Mouse (Mus musculus) stomach, embryonic 15.5 days (tissue): ENCODE measurements around the gene Kcnq5. TPM values are rescaled to one million over a fixed set of nuclear protein-coding genes. Genes with fewer than 3 reads are reported as not detected.

ENCODE experiments used
- ATAC-seq: fragments of 200-750 bp; cut with Nextera tagmentation; 2 replicates; pipeline ENCODE4 v1.8.0; 2017; ENCODE audit warnings: low read depth, moderate number of reproducible peaks, moderate TSS enrichment; ENCODE audit not compliant: insufficient read depth, low FRiP score
- H3K27ac ChIP-seq: fragments of 300-500 bp; sonication (generic); 2 replicates; pipeline ENCODE4 v1.5.1; 2015; ENCODE audit warnings: mild to moderate bottlenecking, inconsistent platforms
- H3K27me3 ChIP-seq: fragments of 300-500 bp; sonication (generic); replicated peaks from 2 replicates; pipeline ENCODE4 v1.6.1; 2015; ENCODE audit warnings: inconsistent platforms
- H3K36me3 ChIP-seq: fragments of 300-500 bp; sonication (generic); 2 replicates; pipeline ENCODE4 v1.6.1; 2015; ENCODE audit warnings: inconsistent platforms
- H3K4me1 ChIP-seq: fragments of 300-500 bp; sonication (generic); 2 replicates; pipeline ENCODE4 v1.6.1; 2015; ENCODE audit warnings: inconsistent platforms
- H3K4me2 ChIP-seq: fragments of 300-500 bp; sonication (generic); 2 replicates; pipeline ENCODE4 v1.6.1; 2015; ENCODE audit warnings: mild to moderate bottlenecking, inconsistent platforms
- H3K4me3 ChIP-seq: fragments of 300-500 bp; sonication (generic); replicated peaks from 2 replicates; pipeline ENCODE4 v1.5.1; 2015; ENCODE audit warnings: inconsistent platforms
- H3K9ac ChIP-seq: fragments of 300-500 bp; sonication (generic); 2 replicates; pipeline ENCODE4 v1.6.1; 2015; ENCODE audit warnings: inconsistent platforms
- H3K9me3 ChIP-seq: fragments of 300-500 bp; sonication (generic); 2 replicates; pipeline ENCODE4 v1.6.1; 2016; ENCODE audit warnings: inconsistent platforms
- WGBS: fragments of 180-500 bp; shearing (Covaris S2); methylation state at CpG from one replicate; pipeline ENCODE4 v1.1.7; 2015; 5-methylcytosine and 5-hydroxymethylcytosine counted together
- polyA plus RNA-seq: library from polyadenylated mRNA; unstranded; fragments of >200 nt; fragmentation: Nextera tagmentation; extraction: Ambion mirVana; gene quantifications from 2 replicates; pipeline ENCODE4 v1.2.1, GENCODE M21; 2015

Kcnq5 gene
- polyA plus RNA-seq, 1 experiment from 2014 or later, result 2.3 TPM

GRCm38 (mm10) chr1:21455971-21456370, 505.8 kb downstream of the Kcnq5 start:
- Histone ChIP-seq H3K4me3 (no peak overlapping the region), H3K36me3 (no peaks in the 10 kb centered on the region), H3K4me1 (no peaks in the 10 kb centered on the region), H3K4me2 (no peak overlapping the region), H3K9me3 (no peaks in the 10 kb centered on the region), H3K27me3 (no peaks in the 10 kb centered on the region), H3K9ac (no peak overlapping the region), H3K27ac (no peak overlapping the region)
- 93% methylated on average over 5 of the region's 5 CpGs for WGBS
- no peak for ATAC-seq

GRCm38 (mm10) chr1:21448227-21448626, 513.5 kb downstream of the Kcnq5 start:
- no peaks in the 10 kb centered on the region for H3K4me1 ChIP-seq
- H3K4me3 ChIP-seq, result no peak overlapping the region
- H3K27ac ChIP-seq, result no peak overlapping the region
- H3K9ac ChIP-seq, result no peak overlapping the region
- no peaks in the 10 kb centered on the region for H3K9me3 ChIP-seq
- 40% methylated on average over 2 of the region's 2 CpGs for WGBS
- no peaks in the 10 kb centered on the region for H3K36me3 ChIP-seq
- ATAC-seq, result no peak
- no peaks in the 10 kb centered on the region for H3K27me3 ChIP-seq
- no peak overlapping the region for H3K4me2 ChIP-seq

GRCm38 (mm10) chr1:21436753-21437152, 525.0 kb downstream of the Kcnq5 start:
- H3K4me1 ChIP-seq, result no peaks in the 10 kb centered on the region
- H3K4me3 ChIP-seq, result no peak overlapping the region
- no peaks in the 10 kb centered on the region for H3K9me3 ChIP-seq
- no peak overlapping the region for H3K9ac ChIP-seq
- H3K36me3 ChIP-seq, result no peaks in the 10 kb centered on the region
- H3K27ac ChIP-seq, result no peak overlapping the region
- ATAC-seq, result no peak
- H3K4me2 ChIP-seq, result no peak overlapping the region
- WGBS, result 70% methylated on average over 3 of the region's 3 CpGs
- H3K27me3 ChIP-seq, result no peaks in the 10 kb centered on the region

GRCm38 (mm10) chr1:21434853-21435252, 526.9 kb downstream of the Kcnq5 start:
- no peak for ATAC-seq
- H3K4me2 ChIP-seq, result no peak overlapping the region
- H3K36me3 ChIP-seq, result no peaks in the 10 kb centered on the region
- no peak overlapping the region for H3K9ac ChIP-seq
- H3K27ac ChIP-seq, result no peak overlapping the region
- H3K27me3 ChIP-seq, result no peaks in the 10 kb centered on the region
- no peaks in the 10 kb centered on the region for H3K4me1 ChIP-seq
- no peak overlapping the region for H3K4me3 ChIP-seq
- H3K9me3 ChIP-seq, result no peaks in the 10 kb centered on the region
- 40% methylated on average over 3 of the region's 3 CpGs for WGBS

- H3K4me3 ChIP-seq, result no peak overlapping the region
- no peak overlapping the region for H3K9ac ChIP-seq
- no peaks in the 10 kb centered on the region for H3K36me3 ChIP-seq
- no peak overlapping the region for H3K27ac ChIP-seq
- H3K4me1 ChIP-seq, result no peaks in the 10 kb centered on the region
- H3K4me2 ChIP-seq, result no peak overlapping the region
- ATAC-seq, result no peak
- H3K9me3 ChIP-seq, result no peaks in the 10 kb centered on the region
- H3K27me3 ChIP-seq, result no peaks in the 10 kb centered on the region
- 79% methylated on average over 3 of the region's 3 CpGs for WGBS
Observed at GRCm38 (mm10) chr1:21431666-21432065, 530.1 kb downstream of the Kcnq5 start.

GRCm38 (mm10) chr1:21428079-21428478, 533.7 kb downstream of the Kcnq5 start:
- no peak overlapping the region for H3K4me3 ChIP-seq
- H3K27me3 ChIP-seq, result no peaks in the 10 kb centered on the region
- H3K4me1 ChIP-seq, result no peaks in the 10 kb centered on the region
- no peak overlapping the region for H3K4me2 ChIP-seq
- H3K9ac ChIP-seq, result no peak overlapping the region
- no peaks in the 10 kb centered on the region for H3K9me3 ChIP-seq
- no peak for ATAC-seq
- WGBS, result 79% methylated on average over 4 of the region's 4 CpGs
- no peak overlapping the region for H3K27ac ChIP-seq
- no peaks in the 10 kb centered on the region for H3K36me3 ChIP-seq

- Histone ChIP-seq H3K27me3 (no peaks in the 10 kb centered on the region), H3K9ac (no peak overlapping the region), H3K27ac (no peak overlapping the region), H3K9me3 (no peaks in the 10 kb centered on the region), H3K4me1 (no peaks in the 10 kb centered on the region), H3K4me3 (no peak overlapping the region), H3K4me2 (no peak overlapping the region), H3K36me3 (no peaks in the 10 kb centered on the region)
- ATAC-seq, result no peak
- WGBS, result 86% methylated on average over 2 of the region's 2 CpGs
Observed at GRCm38 (mm10) chr1:21425654-21426053, 536.1 kb downstream of the Kcnq5 start.

- ATAC-seq, result no peak
- Histone ChIP-seq H3K27me3 (no peaks in the 10 kb centered on the region), H3K4me1 (no peaks in the 10 kb centered on the region), H3K4me2 (no peak overlapping the region), H3K27ac (no peak overlapping the region), H3K9ac (no peak overlapping the region), H3K9me3 (no peaks in the 10 kb centered on the region), H3K4me3 (no peak overlapping the region), H3K36me3 (no peaks in the 10 kb centered on the region)
Observed at GRCm38 (mm10) chr1:21419370-21419769, 542.4 kb downstream of the Kcnq5 start.

- H3K27me3 ChIP-seq, result no peaks in the 10 kb centered on the region
- no peak overlapping the region for H3K4me3 ChIP-seq
- no peaks in the 10 kb centered on the region for H3K9me3 ChIP-seq
- H3K4me1 ChIP-seq, result no peaks in the 10 kb centered on the region
- no peak overlapping the region for H3K4me2 ChIP-seq
- H3K27ac ChIP-seq, result no peak overlapping the region
- no peak for ATAC-seq
- 79% methylated on average over 2 of the region's 2 CpGs for WGBS
- H3K36me3 ChIP-seq, result no peaks in the 10 kb centered on the region
- no peak overlapping the region for H3K9ac ChIP-seq
Observed at GRCm38 (mm10) chr1:21412197-21412555, 549.6 kb downstream of the Kcnq5 start.

GRCm38 (mm10) chr1:21411331-21412196, 550.2 kb downstream of the Kcnq5 start:
- Histone ChIP-seq H3K4me2 (no peak overlapping the region), H3K4me3 (no peak overlapping the region), H3K27ac (no peak overlapping the region), H3K9me3 (no peaks in the 10 kb centered on the region), H3K9ac (no peak overlapping the region), H3K36me3 (no peaks in the 10 kb centered on the region), H3K4me1 (no peaks in the 10 kb centered on the region), H3K27me3 (no peaks in the 10 kb centered on the region)
- ATAC-seq, result no peak; the same call in 1 of the 2 replicates
- WGBS, result 56% methylated on average over 18 of the region's 18 CpGs

GRCm38 (mm10) chr1:21407266-21407665, 554.5 kb downstream of the Kcnq5 start:
- Histone ChIP-seq H3K4me1 (no peaks in the 10 kb centered on the region), H3K9me3 (no peaks in the 10 kb centered on the region), H3K27me3 (no peaks in the 10 kb centered on the region), H3K4me2 (no peak overlapping the region), H3K36me3 (no peaks in the 10 kb centered on the region), H3K4me3 (no peak overlapping the region), H3K27ac (no peak overlapping the region), H3K9ac (no peak overlapping the region)
- ATAC-seq, result no peak
- 69% methylated on average over 2 of the region's 2 CpGs for WGBS

GRCm38 (mm10) chr1:21402804-21403203, 558.9 kb downstream of the Kcnq5 start:
- Histone ChIP-seq H3K4me3 (no peak overlapping the region), H3K27me3 (no peaks in the 10 kb centered on the region), H3K27ac (no peak overlapping the region), H3K36me3 (no peaks in the 10 kb centered on the region), H3K9me3 (no peaks in the 10 kb centered on the region), H3K4me1 (no peaks in the 10 kb centered on the region), H3K9ac (no peak overlapping the region), H3K4me2 (no peak overlapping the region)
- ATAC-seq, result no peak
- WGBS, result 84% methylated on average over 8 of the region's 8 CpGs
